Mouse (Mus musculus): ENCODE measurements around the gene Sap30bp. TPM values are rescaled to one million over a fixed set of nuclear protein-coding genes. Genes with fewer than 3 reads are reported as not detected.

The Sap30bp gene
- total RNA-seq, 2 experiments from 2014 or later: 46.7 to 50.1 TPM

DNA sequence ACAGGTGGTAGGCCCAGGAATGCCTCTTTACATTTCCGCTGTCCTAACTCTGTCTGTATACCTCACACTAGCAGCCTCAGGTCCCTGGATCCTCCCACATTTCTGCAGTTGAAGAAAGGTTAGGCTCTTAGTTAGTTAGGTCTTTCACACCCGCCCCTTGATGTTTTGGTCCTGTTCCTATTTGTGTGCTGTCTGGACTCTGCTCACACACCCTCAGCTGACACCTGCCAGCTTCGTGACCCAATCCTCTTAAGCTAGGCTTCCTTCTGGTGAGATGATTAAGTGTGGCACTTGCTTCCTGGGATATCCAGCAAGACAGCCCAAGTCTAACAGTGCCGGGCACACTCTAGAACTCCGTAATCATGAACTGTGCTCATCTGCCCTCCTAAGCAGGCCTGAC, 26.6 kb upstream of the Sap30bp start:
- intact Hi-C loops (cut with DNase I): no loop called here
- no peak overlapping the region for H3K27ac ChIP-seq
- H3K4me3 ChIP-seq: no peak overlapping the region
- TF ChIP-seq CTCF (IDR thresholded peaks at IDR 0.05): no peak
- DNase-seq (ENCODE audit: extremely low spot score in 1 of 2, low spot score in 2 of 2): no peak

GRCm38 (mm10) chr11:115911134-115911561, 21.9 kb upstream of the Sap30bp start:
- TF ChIP-seq CTCF (IDR thresholded peaks at IDR 0.05): no peak
- no peak for DNase-seq (ENCODE audit: extremely low spot score in 1 of 2, low spot score in 2 of 2)
- Histone ChIP-seq H3K4me3 (no peak overlapping the region), H3K27ac (no peak overlapping the region)
- intact Hi-C loops (cut with DNase I): no loop called here

GRCm38 (mm10) chr11:115911632-115912376, 21.3 kb upstream of the Sap30bp start, which contains the start of gene Smim6:
Gene Smim6 (plus strand): TSS chr11:115912017.
- no peak for TF ChIP-seq CTCF (IDR thresholded peaks at IDR 0.05)
- intact Hi-C loops (cut with DNase I): no loop called here
- DNase-seq (ENCODE audit: extremely low spot score in 1 of 2, low spot score in 2 of 2): no peak
- H3K27ac ChIP-seq: no peak within 1 kb of the TSS
- no peak within 1 kb of the TSS for H3K4me3 ChIP-seq

DNA sequence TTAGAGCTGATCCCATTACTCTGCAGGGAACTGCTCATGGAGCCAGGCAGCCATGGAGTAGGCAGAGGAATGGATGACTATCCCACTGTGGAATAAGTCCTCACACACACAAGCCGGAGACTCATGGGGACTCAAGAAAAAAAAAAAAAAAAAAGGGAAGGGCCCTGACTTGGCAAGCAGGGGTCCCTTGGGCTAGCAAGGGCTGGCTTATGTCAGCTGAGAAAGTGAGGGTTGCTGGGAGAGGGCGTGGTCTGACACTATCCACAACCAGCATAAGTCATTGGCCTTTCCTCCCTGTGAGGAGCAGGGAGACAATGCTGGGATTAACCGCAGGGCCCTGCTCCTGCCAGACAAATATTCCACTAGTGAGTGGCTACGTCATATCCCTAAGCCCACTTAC, 16.5 kb upstream of the Sap30bp start:
- DNase-seq (ENCODE audit: extremely low spot score in 1 of 2, low spot score in 2 of 2): no peak
- H3K27ac ChIP-seq: no peak overlapping the region
- no peak for TF ChIP-seq CTCF (IDR thresholded peaks at IDR 0.05)
- H3K4me3 ChIP-seq: no peak overlapping the region
- intact Hi-C loops (cut with DNase I): no loop called here

DNA sequence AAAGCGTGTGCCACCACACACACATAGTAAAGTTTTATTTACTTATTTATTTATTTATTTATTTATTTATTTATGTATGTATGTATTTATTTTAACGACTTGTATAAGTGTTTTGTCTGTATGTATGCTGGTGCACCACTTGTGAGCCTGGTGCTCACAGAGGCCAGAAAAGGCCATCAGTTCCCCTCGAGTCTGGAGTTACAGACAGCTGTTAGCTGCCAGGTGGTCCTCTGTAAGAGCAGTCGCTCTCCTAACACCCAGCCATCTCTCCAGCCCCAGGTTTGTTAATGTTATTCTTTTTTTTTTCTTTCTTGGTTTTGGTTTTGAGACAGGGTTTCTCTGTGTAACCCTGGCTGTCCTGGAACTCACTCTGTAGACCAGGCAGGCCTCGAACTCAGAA, 14.4 kb upstream of the Sap30bp start:
- Histone ChIP-seq H3K27ac (no peak overlapping the region), H3K4me3 (no peak overlapping the region)
- intact Hi-C loops (cut with DNase I): no loop called here
- no peak for TF ChIP-seq CTCF (IDR thresholded peaks at IDR 0.05)
- no peak for DNase-seq (ENCODE audit: extremely low spot score in 1 of 2, low spot score in 2 of 2)

DNA sequence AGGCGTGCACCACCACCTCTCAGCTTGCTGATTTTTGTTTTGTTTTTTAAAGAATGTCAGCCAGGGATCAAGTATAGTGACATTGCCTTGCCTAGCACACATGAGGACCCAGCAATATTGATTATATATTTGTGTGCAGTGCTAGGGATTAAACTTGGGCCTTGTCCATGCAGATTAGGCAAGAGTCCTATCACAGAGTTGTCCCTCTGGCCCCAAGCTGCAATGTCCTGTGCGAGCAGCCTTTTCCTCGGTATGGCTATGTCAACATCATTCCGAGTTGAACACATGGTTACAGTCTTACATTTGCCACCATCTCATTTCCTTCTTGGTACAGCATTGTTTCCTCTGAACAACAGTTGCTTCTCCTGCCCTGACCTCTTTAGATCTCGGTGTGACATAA, 14.0 kb upstream of the Sap30bp start:
- no peak for TF ChIP-seq CTCF (IDR thresholded peaks at IDR 0.05)
- intact Hi-C loops (cut with DNase I): no loop called here
- DNase-seq (ENCODE audit: extremely low spot score in 1 of 2, low spot score in 2 of 2): no peak
- no peak overlapping the region for H3K4me3 ChIP-seq
- no peak overlapping the region for H3K27ac ChIP-seq

- no peak overlapping the region for H3K4me3 ChIP-seq
- intact Hi-C loops (cut with DNase I): no loop called here
- peak in 1 of 2 experiments; percentile 41 for DNase-seq (ENCODE audit: extremely low spot score in 1 of 2, low spot score in 2 of 2)
- H3K27ac ChIP-seq: no peak overlapping the region
- peak; percentile 85 for TF ChIP-seq CTCF (IDR thresholded peaks at IDR 0.05)
Measured at GRCm38 (mm10) chr11:115920110-115920818, 12.8 kb upstream of the Sap30bp start.

- DNase-seq (ENCODE audit: extremely low spot score in 1 of 2, low spot score in 2 of 2): no peak
- intact Hi-C loops (cut with DNase I): no loop called here
- Histone ChIP-seq H3K4me3 (no peak overlapping the region), H3K27ac (no peak overlapping the region)
- no peak for TF ChIP-seq CTCF (IDR thresholded peaks at IDR 0.05)
Measured at GRCm38 (mm10) chr11:115921986-115922385, 11.1 kb upstream of the Sap30bp start.

DNA sequence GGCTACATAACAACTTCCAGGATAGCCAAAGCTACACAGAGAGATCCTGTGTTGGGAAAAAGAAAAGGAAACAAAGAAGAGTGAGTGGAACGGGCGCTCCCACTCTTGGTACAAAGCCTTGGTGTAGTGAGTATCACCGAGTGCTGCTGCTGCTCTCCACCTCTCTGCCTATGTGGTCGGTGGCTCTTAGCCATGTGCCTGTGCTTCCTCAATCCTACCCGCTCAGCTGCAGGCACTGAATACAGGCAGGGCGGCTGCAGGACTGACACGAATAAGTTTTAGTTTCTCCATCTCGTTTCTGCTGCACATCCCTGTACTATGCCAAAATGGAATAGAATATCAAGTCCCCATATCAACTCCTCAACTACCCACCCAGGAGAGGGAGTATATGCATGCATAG, 4.1 kb upstream of the Sap30bp start:
- H3K27ac ChIP-seq: no peak overlapping the region
- no peak overlapping the region for H3K4me3 ChIP-seq
- TF ChIP-seq CTCF (IDR thresholded peaks at IDR 0.05): no peak
- intact Hi-C loops (cut with DNase I): no loop called here
- DNase-seq (ENCODE audit: extremely low spot score in 1 of 2, low spot score in 2 of 2): no peak

GRCm38 (mm10) chr11:115929818-115930217, 3.3 kb upstream of the Sap30bp start:
- DNase-seq (ENCODE audit: extremely low spot score in 1 of 2, low spot score in 2 of 2): no peak
- Histone ChIP-seq H3K27ac (no peak overlapping the region), H3K4me3 (no peak overlapping the region)
- no peak for TF ChIP-seq CTCF (IDR thresholded peaks at IDR 0.05)
- intact Hi-C loops (cut with DNase I): no loop called here

DNA sequence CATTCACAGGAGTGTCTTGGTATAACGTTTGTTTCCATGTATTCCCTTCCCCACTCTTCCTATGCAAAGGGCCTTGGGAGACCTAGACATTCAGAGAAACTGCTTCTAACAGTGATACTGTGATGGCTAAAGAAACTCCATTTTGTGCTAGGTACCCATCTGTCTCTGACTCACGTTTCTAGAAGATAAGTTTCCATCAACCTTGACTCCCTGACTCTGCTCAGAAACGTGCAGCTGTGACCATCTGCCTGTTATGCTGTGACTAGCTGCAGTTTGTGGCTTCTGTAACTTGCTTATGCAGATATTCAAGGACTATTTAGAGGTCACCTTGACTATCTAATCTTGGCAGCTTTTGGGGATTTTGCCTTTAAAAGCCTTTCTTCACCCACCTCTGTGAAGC, 1.8 kb upstream of the Sap30bp start:
- Histone ChIP-seq H3K4me3 (no peak overlapping the region), H3K27ac (no peak overlapping the region)
- DNase-seq (ENCODE audit: extremely low spot score in 1 of 2, low spot score in 2 of 2): no peak
- intact Hi-C loops (cut with DNase I): no loop called here
- TF ChIP-seq CTCF (IDR thresholded peaks at IDR 0.05): no peak

DNA sequence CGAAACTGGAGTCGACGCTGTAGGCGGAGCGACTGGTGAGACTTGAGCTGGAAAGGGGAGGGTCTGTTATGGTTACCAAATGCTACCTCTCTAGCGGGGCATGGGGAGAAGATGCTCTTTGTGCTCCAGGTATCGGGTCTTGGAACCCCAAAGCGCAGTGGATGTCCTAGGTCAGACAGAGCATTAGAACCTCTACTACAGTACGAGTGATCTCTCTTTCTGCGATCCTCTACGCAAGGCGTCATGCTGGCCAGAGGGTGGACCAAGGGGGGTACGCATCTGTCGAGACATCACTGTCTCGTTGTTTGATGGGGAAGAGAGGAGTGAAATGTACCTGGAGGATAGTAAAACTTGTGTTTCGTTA, 647 bp downstream of the Sap30bp start:
- DNase-seq (ENCODE audit: extremely low spot score in 1 of 2, low spot score in 2 of 2): no peak
- Histone ChIP-seq H3K27ac (peak overlapping the region; percentile 83), H3K4me3 (peak overlapping the region; percentile 96)
- intact Hi-C loops (cut with DNase I): no loop called here
- no peak for TF ChIP-seq CTCF (IDR thresholded peaks at IDR 0.05)

All from left cerebral cortex, adult 2 months (tissue).